Comparison of ENCODE assay signal across 9 mouse cellular contexts in the genomic region with DNA sequence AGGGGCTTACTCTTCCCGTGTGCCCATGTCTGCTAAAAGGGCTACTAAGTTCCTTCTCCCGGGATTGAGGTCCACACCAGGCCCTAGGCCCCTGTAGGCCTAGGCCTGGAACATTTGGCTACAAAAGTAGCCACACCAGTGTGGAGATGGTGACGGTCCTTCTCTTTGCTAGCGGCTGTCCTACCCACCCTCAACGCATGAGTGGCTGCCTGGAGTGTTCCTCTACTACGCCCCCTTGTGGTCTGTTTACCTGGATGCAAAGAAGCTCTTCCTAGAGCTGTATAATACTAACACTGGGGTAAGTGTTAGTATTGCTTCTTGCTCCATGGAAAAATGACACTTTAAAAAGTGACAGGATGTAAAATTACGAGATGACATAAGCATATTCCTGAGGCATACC.
DNase-seq lines count a peak whose midpoint lies in the region; ATAC-seq and TF ChIP-seq lines count a peak whose summit lies in the region.
"Had no signal": no experiment of that assay in that cellular context is flagged by ENCODE, and none has a peak within 500 bp of the region (broad histone marks: within the 10 kb centered on the region; RNA-seq: fewer than 3 reads in every experiment).

No protein-coding gene starts in this region.

- peak; percentile 63 for TF ChIP-seq CTCF in forebrain, postnatal 0 days (IDR thresholded peaks at IDR 0.05; ENCODE audit: low read depth)
- TF ChIP-seq CTCF in midbrain, postnatal 0 days (IDR thresholded peaks at IDR 0.05): peak; percentile 57

- no peak overlapping the region for H3K27ac ChIP-seq in forebrain, postnatal 0 days (ENCODE audit: low read depth, low read length)
- no peak overlapping the region for H3K27ac ChIP-seq in forebrain, embryonic 10.5 days
- no peak overlapping the region for H3K27ac ChIP-seq in midbrain, postnatal 0 days (ENCODE audit: low read depth, low read length)
- no peak overlapping the region for H3K27ac ChIP-seq in midbrain, embryonic 16.5 days (ENCODE audit: low read length)
- no peak overlapping the region for H3K27ac ChIP-seq in embryonic facial prominence, embryonic 11.5 days (replicated peaks; ENCODE audit: low read depth, low read length)
- H3K27ac ChIP-seq: stomach, embryonic 15.5 days had no signal

- no peaks in the 10 kb centered on the region for H3K36me3 ChIP-seq in forebrain, postnatal 0 days (ENCODE audit: insufficient read depth)
- peaks cover 4% of the 10 kb centered on the region for H3K36me3 ChIP-seq in forebrain, embryonic 10.5 days (replicated peaks)
- no peaks in the 10 kb centered on the region for H3K36me3 ChIP-seq in midbrain, postnatal 0 days (ENCODE audit: insufficient read depth, low read length)
- no peaks in the 10 kb centered on the region for H3K36me3 ChIP-seq in midbrain, embryonic 16.5 days (ENCODE audit: control insufficient read depth, insufficient read depth, low read length)
- no peaks in the 10 kb centered on the region for H3K36me3 ChIP-seq in embryonic facial prominence, embryonic 11.5 days (replicated peaks; ENCODE audit: control insufficient read depth, insufficient read depth, low read depth, low read length)
- H3K36me3 ChIP-seq: stomach, embryonic 15.5 days had no signal

- ATAC-seq in forebrain, postnatal 0 days: no peak
- ATAC-seq in midbrain, postnatal 0 days (ENCODE audit: low FRiP score): no peak
- no peak for ATAC-seq in midbrain, embryonic 16.5 days
- no peak for ATAC-seq in embryonic facial prominence, embryonic 11.5 days (replicated peaks; ENCODE audit: insufficient number of reproducible peaks, low FRiP score, low TSS enrichment, low read depth)

- no peak overlapping the region for H3K4me2 ChIP-seq in forebrain, postnatal 0 days (ENCODE audit: low read depth)
- H3K4me2 ChIP-seq in midbrain, postnatal 0 days (ENCODE audit: low read depth, low read length, poor library complexity, severe bottlenecking): no peak overlapping the region
- H3K4me2 ChIP-seq in midbrain, embryonic 16.5 days (ENCODE audit: low read length): no peak overlapping the region
- no peak overlapping the region for H3K4me2 ChIP-seq in embryonic facial prominence, embryonic 11.5 days (ENCODE audit: low read depth, low read length)
- H3K4me2 ChIP-seq: stomach, embryonic 15.5 days had no signal

- 58% methylated on average over 7 of the region's 7 CpGs for WGBS in forebrain, postnatal 0 days
- WGBS in forebrain, embryonic 10.5 days: 53% methylated on average over 7 of the region's 7 CpGs
- WGBS in midbrain, postnatal 0 days: 57% methylated on average over 7 of the region's 7 CpGs
- 59% methylated on average over 7 of the region's 7 CpGs for WGBS in midbrain, embryonic 16.5 days
- 52% methylated on average over 7 of the region's 7 CpGs for WGBS in embryonic facial prominence, embryonic 11.5 days

- H3K4me3 ChIP-seq in forebrain, postnatal 0 days (ENCODE audit: low read depth, low read length): no peak overlapping the region
- no peak overlapping the region for H3K4me3 ChIP-seq in forebrain, embryonic 10.5 days
- H3K4me3 ChIP-seq in midbrain, postnatal 0 days (ENCODE audit: low read depth, low read length): no peak overlapping the region
- H3K4me3 ChIP-seq in midbrain, embryonic 16.5 days (ENCODE audit: low read depth, low read length): no peak overlapping the region
- H3K4me3 ChIP-seq in embryonic facial prominence, embryonic 11.5 days (ENCODE audit: low read depth, low read length): no peak overlapping the region
- H3K4me3 ChIP-seq: stomach, embryonic 15.5 days had no signal

- H3K27me3 ChIP-seq in forebrain, postnatal 0 days (ENCODE audit: insufficient read depth, low read length): no peaks in the 10 kb centered on the region
- peaks cover 55% of the 10 kb centered on the region for H3K27me3 ChIP-seq in forebrain, embryonic 10.5 days (ENCODE audit: poor library complexity, severe bottlenecking)
- H3K27me3 ChIP-seq in midbrain, postnatal 0 days (ENCODE audit: insufficient read depth, low read length): no peaks in the 10 kb centered on the region
- 0 out of 2 replicates have a peak, but pooled peaks cover 3% of the 10 kb centered on the region for H3K27me3 ChIP-seq in midbrain, embryonic 16.5 days (ENCODE audit: control insufficient read depth, insufficient read depth, low read depth, low read length)
- no peaks in the 10 kb centered on the region for H3K27me3 ChIP-seq in embryonic facial prominence, embryonic 11.5 days (ENCODE audit: control insufficient read depth, insufficient read depth, low read length)

- DNase-seq in forebrain, postnatal 0 days: peak; percentile 32
- DNase-seq in forebrain, embryonic 10.5 days (ENCODE audit: extremely low spot score, low spot score): no peak
- DNase-seq in midbrain, postnatal 0 days (ENCODE audit: low spot score): peak; percentile 57
- peak; percentile 57 for DNase-seq in embryonic facial prominence, embryonic 11.5 days (ENCODE audit: low spot score)
- DNase-seq in lung, postnatal 14 days: peak; percentile 52
- no peak for DNase-seq in left cerebral cortex, adult 8-10 months (ENCODE audit: low spot score in 2 of 2)
- DNase-seq in left cerebral cortex, adult 11 months (ENCODE audit: low spot score): no peak

- no peak overlapping the region for H3K9ac ChIP-seq in forebrain, postnatal 0 days
- no peak overlapping the region for H3K9ac ChIP-seq in midbrain, postnatal 0 days (replicated peaks; ENCODE audit: low read length, poor library complexity, severe bottlenecking)
- no peak overlapping the region for H3K9ac ChIP-seq in midbrain, embryonic 16.5 days (ENCODE audit: low read depth, low read length)
- H3K9ac ChIP-seq in embryonic facial prominence, embryonic 11.5 days (replicated peaks; ENCODE audit: low read length): no peak overlapping the region
- H3K9ac ChIP-seq: stomach, embryonic 15.5 days had no signal

- no peaks in the 10 kb centered on the region for H3K9me3 ChIP-seq in forebrain, postnatal 0 days (ENCODE audit: low read length)
- H3K9me3 ChIP-seq in forebrain, embryonic 10.5 days: no peaks in the 10 kb centered on the region
- H3K9me3 ChIP-seq in midbrain, postnatal 0 days (ENCODE audit: low read length): no peaks in the 10 kb centered on the region
- H3K9me3 ChIP-seq in midbrain, embryonic 16.5 days (replicated peaks; ENCODE audit: control insufficient read depth, low read length, poor library complexity, severe bottlenecking): no peaks in the 10 kb centered on the region
- H3K9me3 ChIP-seq in embryonic facial prominence, embryonic 11.5 days (replicated peaks; ENCODE audit: control insufficient read depth, low read length): no peaks in the 10 kb centered on the region
- H3K9me3 ChIP-seq: stomach, embryonic 15.5 days had no signal

- peaks cover 7% of the 10 kb centered on the region; the same call in 1 of the 2 replicates for H3K4me1 ChIP-seq in forebrain, postnatal 0 days (ENCODE audit: insufficient read depth)
- peaks cover 51% of the 10 kb centered on the region for H3K4me1 ChIP-seq in forebrain, embryonic 10.5 days
- peaks cover 16% of the 10 kb centered on the region; the same call in 1 of the 2 replicates for H3K4me1 ChIP-seq in midbrain, postnatal 0 days (ENCODE audit: insufficient read depth, low read length)
- peaks cover 11% of the 10 kb centered on the region; the same call in 1 of the 2 replicates for H3K4me1 ChIP-seq in midbrain, embryonic 16.5 days (ENCODE audit: control insufficient read depth, insufficient read depth, low read length)
- peaks cover 3% of the 10 kb centered on the region for H3K4me1 ChIP-seq in embryonic facial prominence, embryonic 11.5 days (ENCODE audit: control insufficient read depth, insufficient read depth, low read length)

Comparison
In these comparisons a context has a peak if more than half of its experiments do, and no peak if none do; other contexts are left out.
1. DNase-seq: peak in forebrain, postnatal 0 days (single experiment), midbrain, postnatal 0 days (single experiment), embryonic facial prominence, embryonic 11.5 days (single experiment) and lung, postnatal 14 days (single experiment); none in forebrain, embryonic 10.5 days (single experiment), left cerebral cortex, adult 8-10 months (0 of 2) and left cerebral cortex, adult 11 months (single experiment).